Mouse (Mus musculus) hindbrain, postnatal 0 days (tissue): ENCODE data around the gene Btn2a2. TPM values are rescaled to one million over a fixed set of nuclear protein-coding genes. Genes with fewer than 3 reads are reported as not detected.
A peak's percentile ranks its signal among the peaks of the same experiment; 100 is the strongest.

ENCODE experiments used
- ATAC-seq: fragments of 200-750 bp; cut with Nextera tagmentation; 2 replicates; pipeline ENCODE4 v1.8.0; 2017; ENCODE audit warnings: mild to moderate bottlenecking, moderate TSS enrichment, moderate library complexity
- DNase-seq: peaks from one replicate; pipeline ENCODE4 v3.0.0-alpha.2; 2015; ENCODE audit warnings: low spot score
- H3K27ac ChIP-seq: fragments of 300-500 bp; sonication (generic); 2 replicates; pipeline ENCODE4 v1.5.1; 2014; ENCODE audit warnings: mild to moderate bottlenecking
- H3K27me3 ChIP-seq: fragments of 300-500 bp; sonication (generic); 2 replicates; pipeline ENCODE4 v1.6.1; 2014; ENCODE audit warnings: low read length, mixed read lengths; ENCODE audit not compliant: insufficient read depth
- H3K36me3 ChIP-seq: fragments of 300-500 bp; sonication (generic); 2 replicates; pipeline ENCODE4 v1.6.1; 2014; ENCODE audit warnings: low read length, mixed read lengths; ENCODE audit not compliant: insufficient read depth
- H3K4me1 ChIP-seq: fragments of 300-500 bp; sonication (generic); 2 replicates; pipeline ENCODE4 v1.6.1; 2014; ENCODE audit warnings: antibody characterized with exemption, low read length, mixed read lengths; ENCODE audit not compliant: insufficient read depth
- H3K4me2 ChIP-seq: fragments of 300-500 bp; sonication (generic); 2 replicates; pipeline ENCODE4 v1.6.1; 2014; ENCODE audit warnings: low read depth, mild to moderate bottlenecking, low read length, moderate library complexity, mixed read lengths
- H3K4me3 ChIP-seq: fragments of 300-500 bp; sonication (generic); 2 replicates; pipeline ENCODE4 v1.5.1; 2014; ENCODE audit warnings: low read length
- H3K9ac ChIP-seq: fragments of 300-500 bp; sonication (generic); replicated peaks from 2 replicates; pipeline ENCODE4 v1.6.1; 2014; ENCODE audit warnings: mild to moderate bottlenecking, low read length, moderate library complexity, mixed read lengths
- H3K9me3 ChIP-seq: fragments of 300-500 bp; sonication (generic); 2 replicates; pipeline ENCODE4 v1.6.1; 2016; ENCODE audit warnings: low read length, mixed read lengths
- CTCF ChIP-seq: IDR thresholded peaks from 2 replicates; pipeline ENCODE4 v1.5.1; 2016; ENCODE audit warnings: antibody characterized with exemption, control low read depth, low read depth
- WGBS: fragments of 180-500 bp; shearing (Covaris S2); extraction: QIAGEN DNeasy Blood & Tissue Kit; methylation state at CpG from one replicate; pipeline ENCODE4 v1.1.7; 2014; 5-methylcytosine and 5-hydroxymethylcytosine counted together
- polyA plus RNA-seq: library from polyadenylated mRNA; unstranded; fragments of >200 nt; fragmentation: Nextera tagmentation; extraction: Ambion mirVana; gene quantifications from 2 replicates; pipeline ENCODE4 v1.2.1, GENCODE M21; 2015
- total RNA-seq: library from RNA; depleted of rRNA; stranded (reverse); fragments of >200 nt; gene quantifications from 2 replicates; pipeline ENCODE4 v1.2.3, GENCODE M21; 2014

Btn2a2 gene
- total and polyA plus RNA-seq, 2 experiments from 2014 or later, result 0.11 TPM; not detected in 1

GRCm38 (mm10) chr13:23450398-23450797, 38.3 kb downstream of the Btn2a2 start:
- Histone ChIP-seq H3K27me3 (no peaks in the 10 kb centered on the region), H3K27ac (peak overlapping the region; percentile 20; the same call in 1 of the 2 replicates), H3K4me1 (no peaks in the 10 kb centered on the region), H3K36me3 (no peaks in the 10 kb centered on the region), H3K4me2 (peak overlapping the region; percentile 80), H3K9ac (peak overlapping the region; percentile 42), H3K4me3 (peak overlapping the region; percentile 56), H3K9me3 (no peaks in the 10 kb centered on the region)
- DNase-seq (peak; percentile 94), ATAC-seq (no peak)
- under 1% methylated on average over 15 of the region's 15 CpGs for WGBS
- no peak for TF ChIP-seq CTCF

DNA sequence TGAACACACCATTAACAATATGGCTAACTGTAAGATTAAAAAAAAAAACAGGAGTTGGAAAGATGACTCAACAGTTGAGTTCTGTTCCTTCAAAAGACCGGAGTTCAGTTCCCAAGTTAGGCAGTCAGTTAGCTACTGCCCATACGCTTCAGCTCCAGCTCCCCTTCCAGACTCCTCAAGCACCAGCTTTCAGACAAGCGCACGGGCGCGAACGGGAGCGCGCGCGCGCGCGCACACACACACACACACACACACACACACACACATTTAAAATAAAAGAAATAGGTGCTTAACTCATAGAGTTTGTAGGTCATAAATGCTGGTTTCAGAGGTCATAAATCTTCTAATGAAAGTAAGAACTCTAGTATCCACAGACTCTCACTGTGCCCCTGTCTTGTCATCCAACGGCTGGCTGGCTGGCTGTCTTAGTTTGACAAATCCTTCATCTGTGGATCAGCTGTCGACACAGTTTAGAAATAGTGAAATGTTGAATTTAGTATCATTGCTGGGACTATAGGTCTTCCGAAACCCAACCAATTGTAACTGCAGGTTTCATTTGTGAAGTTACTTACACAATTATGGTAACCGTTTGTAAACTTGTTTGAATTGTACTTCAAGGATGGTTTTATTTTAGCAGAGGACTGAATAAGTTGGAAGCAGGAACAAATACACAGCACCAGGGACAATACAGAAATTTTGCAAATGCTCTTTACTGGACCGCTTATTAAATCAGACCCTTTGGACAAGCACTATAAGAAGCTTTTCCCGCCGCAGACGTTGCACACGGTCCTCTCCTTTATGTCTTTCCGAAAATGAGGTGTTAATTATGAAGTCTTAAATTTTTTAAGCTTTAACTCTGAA, 39.2 kb downstream of the Btn2a2 start:
- Histone ChIP-seq H3K36me3 (no peaks in the 10 kb centered on the region), H3K9ac (peak overlapping the region; percentile 42), H3K4me1 (peaks cover 3% of the 10 kb centered on the region), H3K4me3 (peak overlapping the region; percentile 56), H3K9me3 (no peaks in the 10 kb centered on the region), H3K4me2 (peak overlapping the region; percentile 80), H3K27ac (no peak overlapping the region), H3K27me3 (no peaks in the 10 kb centered on the region)
- DNase-seq (peak; percentile 84), ATAC-seq (no peak)
- no peak for TF ChIP-seq CTCF
- under 1% methylated on average over 24 of the region's 24 CpGs for WGBS

- H3K4me1 ChIP-seq, result peaks cover 6% of the 10 kb centered on the region
- no peak overlapping the region for H3K9ac ChIP-seq
- peak overlapping the region; percentile 56 for H3K4me3 ChIP-seq
- H3K27ac ChIP-seq, result no peak overlapping the region
- H3K27me3 ChIP-seq, result no peaks in the 10 kb centered on the region
- peak overlapping the region; percentile 80 for H3K4me2 ChIP-seq
- TF ChIP-seq CTCF, result no peak
- H3K36me3 ChIP-seq, result no peaks in the 10 kb centered on the region
- ATAC-seq (no peak), DNase-seq (no peak)
- 53% methylated on average over 3 of the region's 3 CpGs for WGBS
- no peaks in the 10 kb centered on the region for H3K9me3 ChIP-seq
These were observed 39.9 kb downstream of the Btn2a2 start for GRCm38 (mm10) chr13:23448758-23449157.

GRCm38 (mm10) chr13:23446498-23446952, 42.1 kb downstream of the Btn2a2 start:
- H3K9me3 ChIP-seq, result no peaks in the 10 kb centered on the region
- peak overlapping the region; percentile 97 for H3K27ac ChIP-seq
- H3K4me3 ChIP-seq, result peak overlapping the region; percentile 71
- peak; percentile 79 for ATAC-seq
- peak; percentile 91 for DNase-seq
- WGBS, result under 1% methylated on average over 16 of the region's 16 CpGs
- no peaks in the 10 kb centered on the region for H3K36me3 ChIP-seq
- H3K4me1 ChIP-seq, result peaks cover 6% of the 10 kb centered on the region
- H3K9ac ChIP-seq, result peak overlapping the region; percentile 88
- peak; percentile 29 for TF ChIP-seq CTCF
- peak overlapping the region; percentile 79 for H3K4me2 ChIP-seq
- no peaks in the 10 kb centered on the region for H3K27me3 ChIP-seq

DNA sequence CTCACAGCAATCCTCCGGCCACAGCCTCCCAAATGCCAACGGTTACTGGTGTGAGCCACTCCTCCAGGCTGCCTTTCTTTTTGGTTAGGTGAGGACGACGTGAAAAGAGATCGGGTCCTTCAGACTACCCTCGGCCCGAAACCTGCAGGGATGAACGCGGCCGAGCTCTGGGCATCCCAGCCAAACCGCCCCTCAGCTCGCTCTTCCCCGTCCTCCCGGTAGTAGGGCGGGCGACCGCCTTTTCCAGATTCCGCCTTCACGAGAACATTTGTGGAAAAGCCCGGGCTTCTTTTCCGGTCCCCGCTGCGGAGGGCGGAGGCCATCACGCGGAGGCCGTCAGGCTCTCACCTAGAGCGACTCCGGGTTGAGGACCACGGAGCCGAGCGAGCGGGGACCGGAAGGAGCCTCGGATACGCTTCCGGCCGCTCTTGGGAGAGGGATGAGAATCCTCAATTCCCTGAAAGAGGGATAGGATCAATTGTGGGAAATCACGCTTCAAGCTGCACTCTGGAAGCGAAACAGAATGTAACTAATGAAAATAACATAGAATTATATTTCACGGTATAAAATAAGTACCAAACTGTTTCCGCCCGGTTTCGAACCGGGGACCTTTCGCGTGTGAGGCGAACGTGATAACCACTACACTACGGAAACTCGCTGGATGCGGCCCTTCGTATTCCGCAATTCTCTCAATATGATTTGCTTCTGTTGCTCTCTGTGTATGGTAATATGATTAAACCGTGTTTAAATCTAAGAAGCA, 42.9 kb downstream of the Btn2a2 start:
- H3K4me1 ChIP-seq, result peaks cover 6% of the 10 kb centered on the region
- peak overlapping the region; percentile 88 for H3K9ac ChIP-seq
- DNase-seq, result peak; percentile 95
- WGBS, result under 1% methylated on average over 55 of the region's 55 CpGs
- peak; percentile 97 for ATAC-seq
- peak overlapping the region; percentile 97 for H3K27ac ChIP-seq
- no peaks in the 10 kb centered on the region for H3K36me3 ChIP-seq
- TF ChIP-seq CTCF, result no peak
- peak overlapping the region; percentile 79 for H3K4me2 ChIP-seq
- peak overlapping the region; percentile 71 for H3K4me3 ChIP-seq
- H3K27me3 ChIP-seq, result no peaks in the 10 kb centered on the region
- no peaks in the 10 kb centered on the region for H3K9me3 ChIP-seq

DNA sequence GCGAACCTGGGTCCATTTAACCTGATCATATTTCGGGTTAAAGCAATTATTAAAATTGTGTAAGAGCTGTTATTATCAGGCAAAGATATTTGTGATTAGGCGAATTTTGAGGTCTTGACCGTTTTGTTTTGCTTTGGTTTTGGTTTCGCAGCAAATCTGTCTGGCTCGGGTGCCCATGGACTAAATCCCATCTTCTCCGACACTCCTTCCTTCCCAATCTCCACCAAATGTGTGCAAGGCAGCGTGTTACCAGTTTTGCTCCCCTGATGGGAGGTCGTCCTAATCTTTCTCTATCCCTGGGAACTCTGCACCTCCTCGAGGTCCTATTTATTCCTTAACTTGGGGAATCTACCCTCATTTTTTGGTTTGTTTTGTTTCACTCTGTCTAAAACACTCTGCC, 43.5 kb downstream of the Btn2a2 start:
- Histone ChIP-seq H3K27ac (peak overlapping the region; percentile 97), H3K9ac (peak overlapping the region; percentile 88), H3K4me1 (peaks cover 6% of the 10 kb centered on the region), H3K9me3 (no peaks in the 10 kb centered on the region), H3K27me3 (no peaks in the 10 kb centered on the region), H3K36me3 (no peaks in the 10 kb centered on the region), H3K4me2 (peak overlapping the region; percentile 79), H3K4me3 (peak overlapping the region; percentile 71)
- TF ChIP-seq CTCF, result no peak
- 3% methylated on average over 10 of the region's 10 CpGs for WGBS
- DNase-seq, result peak; percentile 44
- ATAC-seq, result no peak
